Mouse (Mus musculus) heart, postnatal 0 days (tissue): ENCODE data around the gene Gda. TPM values are rescaled to one million over a fixed set of nuclear protein-coding genes. Genes with fewer than 3 reads are reported as not detected.

Source experiments
- ATAC-seq: fragments of 200-750 bp; cut with Nextera tagmentation; 2 replicates; pipeline ENCODE4 v1.8.0; 2017; ENCODE audit warnings: low read depth, moderate number of reproducible peaks, moderate library complexity; ENCODE audit not compliant: insufficient read depth
- DNase-seq: peaks from one replicate; pipeline ENCODE4 v3.0.0-alpha.2; 2016; ENCODE audit warnings: low spot score
- H3K27ac ChIP-seq: fragments of 300-500 bp; sonication (generic); 2 replicates; pipeline ENCODE4 v1.5.1; 2014; ENCODE audit warnings: low read depth, mild to moderate bottlenecking
- H3K27me3 ChIP-seq: fragments of 300-500 bp; sonication (generic); 2 replicates; pipeline ENCODE4 v1.6.1; 2014; ENCODE audit warnings: low read length, mixed read lengths; ENCODE audit not compliant: control insufficient read depth, insufficient read depth
- H3K36me3 ChIP-seq: fragments of 300-500 bp; sonication (generic); replicated peaks from 2 replicates; pipeline ENCODE4 v1.6.1; 2014; ENCODE audit warnings: low read length, mixed read lengths; ENCODE audit not compliant: control insufficient read depth, insufficient read depth
- H3K4me1 ChIP-seq: fragments of 300-500 bp; sonication (generic); 2 replicates; pipeline ENCODE4 v1.6.1; 2014; ENCODE audit warnings: antibody characterized with exemption; ENCODE audit not compliant: control insufficient read depth, insufficient read depth
- H3K4me2 ChIP-seq: fragments of 300-500 bp; sonication (generic); 2 replicates; pipeline ENCODE4 v1.6.1; 2014; ENCODE audit warnings: low read depth, mild to moderate bottlenecking, low read length, moderate library complexity
- H3K4me3 ChIP-seq: fragments of 300-500 bp; sonication (generic); 2 replicates; pipeline ENCODE4 v1.5.1; 2014; ENCODE audit warnings: low read depth, low read length
- H3K9ac ChIP-seq: fragments of 300-500 bp; sonication (generic); replicated peaks from 2 replicates; pipeline ENCODE4 v1.6.1; 2014; ENCODE audit warnings: low read depth, low read length, mixed read lengths
- H3K9me3 ChIP-seq: fragments of 300-500 bp; sonication (generic); replicated peaks from 2 replicates; pipeline ENCODE4 v1.6.1; 2016; ENCODE audit warnings: low read length; ENCODE audit not compliant: control insufficient read depth
- CTCF ChIP-seq: IDR thresholded peaks from 2 replicates; pipeline ENCODE4 v1.5.1; 2016; ENCODE audit warnings: antibody characterized with exemption, control low read depth, low read depth
- EP300 ChIP-seq: IDR thresholded peaks from 2 replicates; pipeline ENCODE4 v1.6.1; 2016; ENCODE audit warnings: antibody characterized with exemption, low read depth
- WGBS: fragments of 180-500 bp; shearing (Covaris S2); extraction: QIAGEN DNeasy Blood & Tissue Kit; methylation state at CpG from one replicate; pipeline ENCODE4 v1.1.7; 2014; 5-methylcytosine and 5-hydroxymethylcytosine counted together
- polyA plus RNA-seq: library from polyadenylated mRNA; unstranded; fragments of >200 nt; fragmentation: Nextera tagmentation; extraction: Ambion mirVana; gene quantifications from 2 replicates; pipeline ENCODE4 v1.2.1, GENCODE M21; 2015
- total RNA-seq: library from RNA; depleted of rRNA; stranded (reverse); fragments of >200 nt; gene quantifications from 2 replicates; pipeline ENCODE4 v1.2.3, GENCODE M21; 2014; ENCODE audit warnings: low replicate concordance

Gda gene
- total and polyA plus RNA-seq, 2 experiments from 2014 or later, result 0.12 to 1.8 TPM

DNA sequence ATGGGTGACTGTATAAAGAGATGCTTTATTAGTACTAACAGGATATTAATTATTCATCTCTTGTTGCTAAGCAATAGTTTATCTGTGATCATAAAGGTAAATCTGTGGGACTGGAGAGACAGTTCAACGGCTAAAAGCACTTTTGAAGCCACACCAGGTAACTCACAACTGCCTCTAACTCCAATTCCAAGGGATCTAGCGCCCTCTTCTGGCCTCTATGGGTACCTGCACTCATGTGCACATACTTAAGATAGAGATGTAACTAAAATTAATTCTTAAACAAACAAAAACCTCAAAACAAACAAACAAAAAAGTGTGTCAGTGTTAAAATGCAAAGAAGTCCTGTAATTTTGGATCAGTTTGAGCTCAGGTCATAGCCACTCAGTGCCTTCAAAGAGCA, 101.9 kb downstream of the Gda start:
- DNase-seq, result no peak
- H3K9me3 ChIP-seq, result no peaks in the 10 kb centered on the region
- H3K36me3 ChIP-seq, result no peaks in the 10 kb centered on the region
- 44% methylated on average over 2 of the region's 2 CpGs for WGBS
- H3K4me1 ChIP-seq, result no peaks in the 10 kb centered on the region
- TF ChIP-seq CTCF (peak; percentile 29), EP300 (no peak)
- no peak overlapping the region for H3K27ac ChIP-seq
- H3K9ac ChIP-seq, result no peak overlapping the region
- H3K27me3 ChIP-seq, result no peaks in the 10 kb centered on the region
- no peak overlapping the region for H3K4me3 ChIP-seq
- H3K4me2 ChIP-seq, result no peak overlapping the region
- ATAC-seq, result no peak

DNA sequence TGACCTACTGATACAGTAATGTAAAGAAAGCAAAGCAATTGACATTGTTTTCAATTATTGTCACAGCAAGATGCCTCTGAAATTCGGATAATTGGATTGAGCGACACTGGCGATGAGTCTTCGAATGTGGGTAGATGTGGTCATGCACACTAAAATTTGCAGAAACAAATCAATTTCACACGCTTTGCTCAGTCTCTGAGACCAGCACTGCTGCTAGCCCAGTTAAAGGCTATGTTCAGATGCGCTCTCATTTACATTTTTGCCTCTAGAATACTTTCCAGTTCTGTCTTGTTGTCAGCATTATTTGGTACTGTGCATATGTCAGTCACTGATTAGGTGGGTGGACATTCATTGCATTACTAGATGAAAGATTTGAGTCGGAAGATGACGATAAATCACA, 102.5 kb downstream of the Gda start:
- ATAC-seq, result no peak
- no peak for DNase-seq

DNA sequence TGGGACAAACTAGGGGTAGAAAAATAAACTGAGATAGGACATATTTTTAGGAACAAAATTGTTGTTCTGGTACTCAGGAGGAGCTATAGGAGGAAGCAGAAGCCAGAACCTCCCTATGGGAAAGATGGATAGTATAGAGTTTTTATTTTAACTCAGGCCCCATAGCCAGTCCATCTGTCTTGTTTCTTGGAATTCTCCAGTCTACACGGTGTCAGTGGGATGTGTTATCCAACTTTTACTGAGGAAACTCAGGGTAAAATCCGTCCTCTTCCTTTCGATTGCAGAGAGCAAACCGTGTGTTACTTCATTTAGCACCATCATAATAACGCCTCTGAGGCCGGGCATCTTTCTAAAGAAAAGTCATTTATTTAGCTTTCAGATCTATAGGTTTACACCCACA, 104.1 kb downstream of the Gda start:
- H3K9ac ChIP-seq, result no peak overlapping the region
- H3K27ac ChIP-seq, result no peak overlapping the region
- 83% methylated on average over 6 of the region's 6 CpGs for WGBS
- DNase-seq (no peak), ATAC-seq (no peak)
- no peaks in the 10 kb centered on the region for H3K36me3 ChIP-seq
- H3K4me2 ChIP-seq, result no peak overlapping the region
- no peak overlapping the region for H3K4me3 ChIP-seq
- H3K27me3 ChIP-seq, result no peaks in the 10 kb centered on the region
- no peaks in the 10 kb centered on the region for H3K4me1 ChIP-seq
- TF ChIP-seq EP300 (no peak), CTCF (no peak)
- H3K9me3 ChIP-seq, result no peaks in the 10 kb centered on the region

More for the DNA sequence above, 102.5 kb downstream of the Gda start:
- Histone ChIP-seq H3K27me3 (no peaks in the 10 kb centered on the region), H3K9me3 (no peaks in the 10 kb centered on the region), H3K9ac (no peak overlapping the region), H3K36me3 (no peaks in the 10 kb centered on the region), H3K27ac (no peak overlapping the region), H3K4me3 (no peak overlapping the region), H3K4me2 (no peak overlapping the region), H3K4me1 (no peaks in the 10 kb centered on the region)
- whole genome bisulfite sequencing, result 90% methylated on average over 8 of the region's 8 CpGs
- no peak for TF ChIP-seq CTCF
- no peak for TF ChIP-seq EP300

DNA sequence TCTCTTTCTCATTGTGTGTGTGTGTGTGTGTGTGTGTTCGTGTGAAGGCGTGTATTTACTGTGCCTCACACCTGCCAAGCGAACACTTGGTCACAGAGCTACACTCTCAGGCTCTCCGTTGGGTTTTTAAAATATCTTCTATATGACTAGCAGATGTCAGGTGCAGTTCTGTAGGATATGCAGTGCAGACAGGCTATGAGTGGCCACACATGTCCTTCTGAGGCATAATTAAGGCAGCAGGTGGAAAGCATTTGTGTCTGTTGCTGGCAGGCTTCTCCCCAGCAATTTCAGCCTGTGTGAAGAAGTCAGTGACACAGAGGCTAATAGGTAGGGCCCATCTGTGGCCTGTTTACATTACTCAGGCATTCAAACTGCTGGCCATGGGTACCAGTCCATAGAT, 104.7 kb downstream of the Gda start:
- TF ChIP-seq CTCF, result no peak
- no peak for TF ChIP-seq EP300
- Histone ChIP-seq H3K36me3 (no peaks in the 10 kb centered on the region), H3K9me3 (no peaks in the 10 kb centered on the region), H3K9ac (no peak overlapping the region), H3K4me1 (no peaks in the 10 kb centered on the region), H3K27ac (no peak overlapping the region), H3K27me3 (no peaks in the 10 kb centered on the region), H3K4me3 (no peak overlapping the region), H3K4me2 (no peak overlapping the region)
- no peak for DNase-seq
- WGBS, result 76% methylated on average over 4 of the region's 4 CpGs
- no peak for ATAC-seq

DNA sequence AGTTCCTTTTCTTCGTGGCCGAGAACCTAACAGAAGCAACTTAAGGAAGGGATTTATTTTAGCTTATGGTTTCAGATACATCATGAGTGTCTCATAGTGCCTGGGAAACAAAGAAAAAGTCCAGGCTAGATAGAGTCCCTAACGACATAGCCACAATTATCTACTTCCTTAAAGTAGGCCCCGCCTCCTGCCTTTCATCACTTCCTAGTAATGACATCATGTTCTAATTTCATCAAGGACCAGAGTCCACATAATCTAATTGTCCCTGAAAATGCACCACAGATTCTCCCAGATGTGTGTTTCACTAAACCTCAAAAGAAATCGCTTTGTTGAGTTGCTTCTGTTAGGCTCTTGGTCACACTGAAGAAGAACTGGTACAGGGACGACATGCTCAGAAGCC, 115.5 kb downstream of the Gda start:
- Histone ChIP-seq H3K9ac (no peak overlapping the region), H3K9me3 (no peaks in the 10 kb centered on the region), H3K4me2 (no peak overlapping the region), H3K4me1 (no peaks in the 10 kb centered on the region), H3K27me3 (no peaks in the 10 kb centered on the region), H3K36me3 (no peaks in the 10 kb centered on the region), H3K4me3 (no peak overlapping the region), H3K27ac (no peak overlapping the region)
- ATAC-seq (no peak), DNase-seq (no peak)
- 75% methylated on average over 6 of the region's 6 CpGs for WGBS
- TF ChIP-seq EP300 (no peak), CTCF (no peak)

DNA sequence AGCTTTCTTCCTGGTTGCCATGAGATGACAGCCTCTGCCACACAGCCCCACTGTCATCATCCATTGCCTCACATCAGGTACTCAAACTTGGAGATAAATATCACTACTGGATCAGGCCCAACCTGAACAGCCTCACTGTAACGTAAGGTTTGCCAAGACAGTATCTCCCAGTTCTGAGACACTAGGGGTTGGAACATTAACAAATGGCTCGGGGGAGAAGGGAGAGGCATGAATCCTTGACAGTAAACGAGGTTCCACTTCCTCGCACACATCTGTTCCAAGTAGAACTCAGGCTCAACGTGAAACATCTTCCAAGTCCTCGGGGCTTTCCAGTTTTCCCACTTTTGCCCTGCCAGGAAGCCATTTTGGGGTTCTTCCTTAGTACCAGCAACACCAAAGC, 123.6 kb downstream of the Gda start:
- Histone ChIP-seq H3K27me3 (no peaks in the 10 kb centered on the region), H3K27ac (no peak overlapping the region), H3K36me3 (no peaks in the 10 kb centered on the region), H3K4me2 (no peak overlapping the region), H3K4me1 (no peaks in the 10 kb centered on the region), H3K9me3 (no peaks in the 10 kb centered on the region), H3K9ac (no peak overlapping the region), H3K4me3 (no peak overlapping the region)
- DNase-seq (no peak), ATAC-seq (no peak)
- TF ChIP-seq EP300 (no peak), CTCF (no peak)
- 81% methylated on average over 6 of the region's 6 CpGs for WGBS
